Mouse (Mus musculus): Measurements from ENCODE around the gene Rubcn.
A peak's percentile ranks its signal among the peaks of the same experiment; 100 is the strongest.

The Rubcn gene

DNA sequence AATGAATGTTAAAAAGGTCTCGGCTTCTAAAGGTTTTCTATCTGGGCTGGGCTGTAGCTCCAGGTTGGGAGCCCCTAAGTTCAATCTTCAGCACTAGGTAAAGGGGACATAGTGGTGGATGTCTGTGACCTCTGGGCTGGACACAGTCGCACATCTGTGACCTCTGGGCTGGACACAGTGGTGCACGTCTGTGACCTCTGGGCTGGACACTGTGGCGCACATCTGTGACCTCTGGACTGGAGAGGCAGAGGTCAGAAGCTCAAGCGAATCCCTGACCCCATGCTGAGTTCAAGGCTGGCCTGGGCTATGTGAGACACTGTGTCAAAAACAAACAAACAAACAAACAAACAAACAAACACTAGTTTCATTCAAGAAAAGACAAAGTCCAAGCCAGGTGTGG lies 7.3 kb downstream of the Rubcn start:
- DNase-seq (ENCODE audit: extremely low spot score), result no peak

DNA sequence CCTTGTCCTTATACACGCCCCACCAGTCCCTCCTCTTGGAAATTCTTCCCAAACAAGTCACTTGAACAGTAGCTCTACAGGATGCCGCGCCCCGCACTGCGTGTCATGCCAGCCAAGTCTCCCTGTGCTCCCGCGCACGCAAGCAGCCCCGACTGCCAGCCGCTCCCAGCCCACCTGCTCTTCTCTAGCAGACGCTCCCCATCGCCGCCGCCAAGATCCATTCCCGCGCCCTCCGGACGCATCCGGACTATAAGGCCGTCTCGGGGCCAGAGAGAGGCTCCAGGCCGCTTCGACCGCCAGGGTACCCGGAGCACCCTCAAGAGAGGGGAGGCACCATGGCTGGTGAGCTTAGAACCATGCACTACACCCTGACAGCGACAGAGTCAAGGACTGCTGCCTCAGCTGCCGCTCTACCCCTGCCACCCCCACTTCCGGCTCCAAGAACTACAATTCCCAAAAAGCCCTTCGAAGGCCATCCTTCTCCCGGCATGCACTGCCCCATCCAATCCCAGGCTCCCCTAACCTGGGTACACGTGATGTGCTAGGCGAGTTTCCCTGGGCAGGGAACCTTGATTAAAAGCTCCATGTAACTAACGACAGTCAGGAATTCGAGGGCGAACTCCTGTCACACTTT lies 9.5 kb downstream of the Rubcn start:
- peak; percentile 91 for DNase-seq (ENCODE audit: extremely low spot score)

DNA sequence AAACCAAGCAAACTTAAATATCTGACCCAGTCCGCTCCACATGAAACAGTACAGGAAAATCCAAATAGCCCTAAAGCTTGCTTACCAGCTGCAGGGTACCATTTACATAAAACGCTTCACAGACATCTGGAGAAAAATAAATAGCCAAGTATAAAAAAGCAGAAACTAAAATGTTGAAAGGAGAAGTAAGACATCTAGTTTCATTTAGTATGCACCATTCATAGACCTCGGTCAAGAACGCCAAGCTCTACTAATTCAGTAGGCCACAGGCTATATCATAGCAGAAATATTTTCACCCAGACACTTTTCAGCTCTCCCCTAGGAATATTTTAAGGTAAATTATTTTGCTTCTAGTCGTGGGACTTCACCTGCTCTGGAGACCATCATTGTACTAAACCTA lies 10.9 kb downstream of the Rubcn start:
- DNase-seq (ENCODE audit: extremely low spot score), result no peak

DNA sequence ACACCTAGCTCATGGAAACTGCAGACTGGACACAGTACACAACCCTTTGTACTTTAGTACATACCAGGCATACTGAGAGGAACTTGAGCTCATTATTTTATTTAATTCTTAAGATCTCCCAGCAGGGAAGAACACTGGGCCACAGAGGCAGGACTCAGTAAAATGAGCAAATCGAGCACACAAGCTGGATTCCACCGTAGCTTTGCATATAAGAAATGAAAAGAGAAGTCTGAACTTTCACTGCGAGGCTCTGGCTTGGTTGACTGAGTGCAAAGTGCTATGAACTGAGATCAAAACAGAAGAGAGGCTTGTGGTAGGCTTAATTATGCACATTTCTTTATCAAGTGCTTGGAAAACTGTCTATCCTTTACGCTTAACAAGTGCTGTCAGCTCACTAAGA lies 12.2 kb downstream of the Rubcn start:
- no peak for DNase-seq (ENCODE audit: extremely low spot score)

DNA sequence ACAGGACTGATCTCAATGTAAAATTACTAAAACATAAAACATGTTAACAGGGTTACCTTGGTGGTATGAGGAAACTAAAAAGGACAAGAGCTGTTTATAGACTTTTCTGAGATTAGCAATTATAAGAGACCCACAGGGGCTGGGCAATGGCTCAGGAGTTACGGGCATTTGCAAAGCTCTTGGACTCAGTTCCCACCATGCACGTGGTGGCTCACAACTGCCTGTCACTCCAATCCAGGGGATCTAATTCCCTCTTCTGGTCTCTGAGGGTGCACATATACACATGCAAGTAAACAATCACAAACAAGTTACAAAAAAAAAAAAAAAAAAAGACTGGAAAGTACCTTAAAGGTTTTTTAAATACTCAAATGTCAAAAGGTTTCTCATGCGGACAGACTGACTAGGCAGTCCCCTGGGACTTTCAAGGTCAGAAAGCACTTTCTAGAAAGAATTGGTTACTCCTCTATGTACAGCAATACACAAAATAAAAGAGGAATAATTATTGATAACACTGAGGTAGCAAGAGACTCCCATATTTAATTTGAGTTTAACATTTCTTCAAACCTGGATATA lies 15.7 kb downstream of the Rubcn start:
- no peak for DNase-seq (ENCODE audit: extremely low spot score)

DNA sequence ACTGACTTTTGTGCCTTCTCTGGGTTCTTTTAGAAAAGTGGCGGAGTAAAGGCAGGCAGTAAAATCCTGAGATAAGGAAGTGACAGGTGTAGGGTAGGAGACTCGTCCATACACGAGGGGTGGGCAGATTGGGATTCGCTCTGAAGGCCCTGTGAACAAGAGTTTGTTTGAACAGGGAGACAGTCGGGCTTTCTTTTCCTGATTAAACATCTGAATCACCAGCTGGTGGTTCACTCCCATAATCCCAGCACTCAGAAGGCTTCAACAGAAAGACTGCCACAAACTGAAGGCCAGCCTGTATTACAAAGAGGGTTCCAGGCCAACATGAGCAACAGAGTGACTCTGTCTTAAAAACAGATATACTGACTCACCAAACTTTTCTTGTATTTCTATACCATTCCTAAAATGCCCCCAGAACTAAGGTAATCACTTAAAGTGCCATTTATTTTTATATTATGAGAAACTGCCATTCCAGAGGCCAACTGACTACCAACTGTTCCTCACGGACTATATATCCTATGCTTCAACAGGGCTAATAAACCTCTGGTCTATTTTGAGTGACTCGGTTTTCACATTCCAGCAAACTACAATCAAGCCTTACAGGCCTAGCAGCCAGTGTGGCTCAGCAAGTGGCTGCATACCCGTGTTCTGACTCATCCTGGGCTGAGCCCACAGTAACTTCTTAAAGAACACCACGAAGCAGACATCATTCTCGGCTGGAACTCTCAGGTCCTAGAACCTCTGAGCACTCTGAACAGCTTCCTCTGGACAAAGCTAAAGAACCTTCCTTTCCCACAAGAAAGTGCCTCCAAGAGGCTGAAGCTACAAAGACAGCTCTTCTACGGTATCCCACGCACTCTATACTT lies 18.6 kb downstream of the Rubcn start:
- DNase-seq (ENCODE audit: extremely low spot score), result no peak

DNA sequence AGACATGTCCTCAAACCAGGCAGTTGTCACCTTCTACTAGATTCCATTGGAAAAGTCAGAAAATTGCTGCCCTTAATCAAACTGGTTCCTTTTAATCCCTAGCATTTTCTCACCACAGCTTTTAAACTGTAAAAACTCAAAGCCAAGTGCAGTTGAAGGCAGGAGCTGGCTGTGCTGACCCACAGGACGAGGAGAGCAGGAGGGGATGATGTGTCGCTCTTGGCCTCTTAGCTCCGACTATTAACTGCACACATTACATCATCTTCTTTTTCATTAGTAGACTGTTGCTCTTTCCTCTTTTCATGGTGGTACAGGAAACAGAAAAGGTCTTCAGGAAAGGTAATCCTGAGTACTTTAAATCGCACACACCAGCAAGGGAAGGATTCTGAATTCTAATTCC lies 19.2 kb downstream of the Rubcn start:
- no peak for DNase-seq (ENCODE audit: extremely low spot score)

DNA sequence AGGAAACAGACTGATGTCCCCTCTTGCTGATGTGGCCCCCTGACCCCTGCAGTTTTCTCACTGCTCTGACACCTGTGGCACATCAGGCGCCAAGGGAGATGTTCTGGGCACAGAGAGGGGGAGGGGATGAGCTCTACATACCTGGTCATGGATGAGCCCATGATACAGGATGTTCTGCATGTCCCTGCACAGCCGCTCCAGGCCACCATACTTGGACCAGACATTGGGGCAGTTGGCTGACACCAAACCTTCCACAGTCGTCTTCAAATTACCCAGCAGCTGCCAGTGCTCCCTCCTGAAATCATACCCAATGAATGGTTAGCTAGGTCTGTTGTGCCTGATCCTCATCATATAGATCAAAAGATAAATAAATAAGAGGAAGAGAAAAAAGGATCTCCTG lies 20.8 kb downstream of the Rubcn start:
- DNase-seq (ENCODE audit: extremely low spot score), result no peak

DNA sequence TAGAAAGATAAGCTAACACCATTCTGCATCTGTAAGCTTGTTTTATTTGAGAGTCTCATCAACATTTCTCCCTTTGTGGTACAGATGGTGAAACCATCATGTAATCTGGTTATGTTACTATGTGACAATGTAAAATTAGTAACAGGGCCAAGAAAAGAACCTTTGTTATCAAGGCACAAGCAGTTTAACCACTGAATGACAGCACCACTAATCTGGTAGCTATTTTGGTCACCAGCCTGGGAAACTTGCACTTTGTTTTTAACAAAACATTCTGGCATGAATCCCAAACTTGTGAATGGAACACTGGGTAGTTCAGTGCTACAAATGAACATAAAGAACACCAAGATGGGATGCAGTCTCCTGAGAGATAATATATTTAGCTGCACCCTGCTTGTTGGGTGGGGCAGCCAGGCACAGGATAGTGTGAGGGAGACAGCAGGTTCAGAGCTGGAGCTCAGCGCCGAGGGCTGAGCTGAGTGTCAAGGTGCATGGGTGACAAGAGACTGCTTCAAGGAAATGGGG lies 23.5 kb downstream of the Rubcn start:
- no peak for DNase-seq (ENCODE audit: extremely low spot score)

DNA sequence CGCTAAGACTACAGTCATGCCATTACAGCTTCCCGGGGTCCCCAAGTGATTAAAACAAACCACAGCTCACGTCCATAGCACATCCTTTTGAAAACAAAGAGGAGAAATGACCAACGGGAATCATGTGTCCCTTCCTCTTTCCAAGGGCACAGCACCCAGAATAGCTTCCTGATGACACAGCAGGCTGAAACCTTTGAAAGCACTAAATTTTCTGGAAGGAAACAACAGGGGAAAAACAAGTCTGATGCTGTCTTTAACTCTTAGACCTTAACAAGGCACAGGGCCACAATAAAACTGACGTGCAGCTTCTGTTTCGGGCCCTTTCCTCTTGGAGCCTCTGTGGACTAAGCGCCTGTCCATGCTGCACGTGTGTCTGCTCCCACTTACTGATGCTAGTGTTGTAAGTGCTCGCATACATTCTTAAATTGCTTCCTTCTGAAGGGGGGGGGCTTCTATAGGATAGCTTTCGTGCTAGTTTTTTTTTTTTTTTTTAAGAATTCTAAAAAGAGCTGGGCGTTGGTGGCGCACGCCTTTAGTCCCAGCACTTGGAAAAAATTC lies 24.0 kb downstream of the Rubcn start:
- DNase-seq (ENCODE audit: extremely low spot score), result no peak

DNA sequence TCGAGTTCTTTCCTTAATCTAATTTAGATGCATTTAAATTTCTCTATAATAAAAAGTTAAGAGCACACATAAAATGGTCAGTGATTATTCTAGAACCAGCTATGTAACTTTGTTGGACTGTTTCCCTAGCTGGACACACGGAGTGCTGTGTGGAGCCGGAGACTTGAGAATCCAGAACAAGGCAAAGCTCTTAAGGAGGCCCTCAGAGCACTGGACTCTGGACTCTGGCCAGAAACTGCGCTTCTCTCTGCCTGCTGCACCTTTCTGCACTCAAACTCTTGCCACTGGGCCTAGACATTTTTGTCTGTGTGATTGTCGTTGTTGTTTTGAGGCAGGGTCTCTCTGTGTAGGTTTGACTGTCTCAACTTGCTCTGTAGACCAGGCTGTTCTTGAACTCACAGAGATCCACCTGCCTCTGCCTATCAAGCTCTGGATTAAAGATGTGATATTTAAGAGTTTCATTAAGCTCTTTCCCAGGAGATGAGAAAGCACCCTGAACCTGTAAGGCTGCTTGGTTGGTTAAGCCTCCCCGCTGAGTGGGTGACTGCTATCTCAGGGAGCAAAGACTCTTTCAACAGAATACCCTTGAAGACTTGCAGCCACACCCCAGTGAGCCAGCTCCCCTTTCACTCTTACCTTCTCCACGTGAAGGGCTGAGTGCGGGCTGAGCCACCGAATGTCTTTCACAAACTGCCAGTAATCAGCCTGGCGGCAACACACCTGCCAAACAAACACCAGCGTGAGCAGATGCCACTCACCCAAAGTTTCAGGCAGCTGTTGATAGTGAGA lies 28.3 kb downstream of the Rubcn start:
- no peak for DNase-seq (ENCODE audit: extremely low spot score)

DNA sequence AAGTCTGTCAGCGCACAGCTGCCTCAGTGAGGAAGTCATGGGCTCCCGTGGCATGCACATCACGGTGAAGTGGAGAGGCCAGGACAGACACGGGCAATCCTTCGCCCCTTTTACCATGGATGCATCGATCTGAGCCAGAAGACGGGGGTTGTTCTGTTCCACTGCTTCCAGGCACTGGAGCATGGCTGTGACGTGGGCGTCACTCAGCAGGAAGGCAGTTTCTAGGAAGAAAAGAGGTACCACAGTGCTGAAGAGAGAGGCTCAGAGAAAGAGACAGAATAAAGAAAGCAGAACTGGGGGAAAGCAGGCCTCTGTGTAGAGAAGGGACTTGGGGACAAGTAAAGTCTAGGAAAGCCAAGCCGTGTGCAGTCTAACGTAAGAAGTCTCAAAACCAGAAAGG lies 30.5 kb downstream of the Rubcn start:
- no peak for DNase-seq (ENCODE audit: extremely low spot score)

DNA sequence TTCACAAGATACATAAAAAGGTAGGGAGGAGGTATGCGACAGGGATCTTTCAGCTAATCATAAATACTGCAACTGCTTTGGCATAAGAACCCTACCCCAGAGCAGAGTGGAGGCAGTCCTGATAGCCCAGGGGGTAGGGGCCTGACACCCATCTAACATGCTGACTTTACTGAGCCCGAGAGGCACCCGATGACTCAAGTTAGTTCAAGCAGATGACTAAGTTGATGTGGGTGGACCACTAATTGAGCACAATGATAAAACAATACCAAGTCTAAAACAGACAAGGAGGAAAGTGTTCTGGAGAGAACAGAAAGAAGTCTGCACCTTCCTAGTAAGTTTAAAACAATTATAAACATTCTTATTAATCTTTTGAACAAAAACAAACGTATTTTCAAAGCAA lies 46.1 kb downstream of the Rubcn start:
- DNase-seq (ENCODE audit: extremely low spot score), result no peak

DNA sequence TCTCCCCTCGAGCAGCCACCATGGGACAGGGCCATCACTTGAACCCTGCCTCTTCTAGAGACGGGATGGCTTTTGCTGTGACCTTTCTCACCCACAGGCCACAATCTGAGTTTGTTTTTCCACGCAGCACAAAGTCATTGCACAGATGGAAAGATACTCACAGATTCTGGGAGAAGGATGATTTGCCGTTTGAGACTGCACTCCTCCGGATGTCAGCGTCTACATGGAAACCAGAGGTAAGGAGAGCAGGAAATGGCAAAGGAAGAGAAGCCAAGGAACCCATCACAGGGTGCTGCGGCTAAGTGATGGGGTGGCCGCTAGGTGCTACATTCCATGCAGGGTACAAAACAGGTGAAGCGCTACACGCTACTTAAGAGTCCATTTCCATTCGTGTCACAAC lies 48.5 kb downstream of the Rubcn start:
- DNase-seq (ENCODE audit: extremely low spot score), result no peak

DNA sequence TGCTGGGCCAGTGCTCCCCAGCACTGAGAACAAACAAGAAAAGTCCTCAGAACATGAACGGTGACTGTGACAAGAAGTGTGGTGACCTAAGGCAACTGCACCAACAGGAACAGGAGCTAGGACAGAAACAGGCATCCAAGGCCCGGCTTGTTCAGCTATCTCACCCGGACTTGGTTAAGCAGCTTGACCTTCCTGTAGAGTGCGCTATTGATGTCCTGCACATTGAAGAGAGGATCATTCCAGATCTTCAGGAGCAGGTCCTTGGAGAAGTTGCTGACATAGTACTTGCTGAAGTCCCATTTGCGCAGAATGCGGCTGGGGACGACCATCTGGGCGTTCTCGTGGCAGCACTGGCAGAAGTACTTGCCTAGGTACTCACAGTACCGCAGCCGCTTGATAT lies 51.0 kb downstream of the Rubcn start:
- no peak for DNase-seq (ENCODE audit: extremely low spot score)

DNA sequence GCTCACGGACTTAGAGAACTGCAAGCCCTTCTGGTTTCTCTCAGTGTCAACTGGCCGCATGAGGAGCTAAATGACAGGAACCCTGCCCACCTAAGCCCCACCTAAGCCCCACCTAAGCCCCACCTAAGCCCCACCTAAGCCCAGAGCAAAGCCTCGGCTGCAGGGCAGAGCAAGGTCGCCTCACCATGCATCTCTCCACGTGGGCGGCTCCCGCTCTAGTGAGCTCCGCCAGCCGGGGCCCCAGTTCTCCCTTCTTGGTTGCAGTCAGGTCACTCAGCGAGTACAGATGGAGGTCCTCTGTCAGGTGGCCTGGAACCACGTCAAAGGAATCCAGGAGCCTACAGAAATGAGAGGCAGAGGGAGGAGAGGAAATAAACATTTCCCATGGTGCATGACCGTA lies 52.2 kb downstream of the Rubcn start:
- no peak for DNase-seq (ENCODE audit: extremely low spot score)

DNA sequence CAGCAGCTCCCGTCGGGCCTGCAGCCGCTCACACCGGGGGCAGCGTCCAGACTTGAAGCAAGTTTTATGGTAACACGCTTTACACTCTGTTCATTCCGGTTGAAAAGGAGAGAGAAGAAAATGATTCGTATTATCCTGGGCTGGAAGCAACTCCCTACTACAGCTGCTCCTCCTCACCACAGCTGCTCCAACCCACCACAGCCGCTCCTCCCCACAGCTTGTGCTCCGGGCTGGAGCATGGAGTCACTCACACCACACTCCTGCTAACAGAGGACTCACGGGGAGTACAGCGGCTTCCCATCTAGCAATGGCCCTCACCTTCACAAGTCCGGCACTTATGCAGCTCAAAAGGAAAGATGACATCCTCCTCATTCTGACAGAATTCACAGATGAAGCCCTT lies 53.5 kb downstream of the Rubcn start:
- DNase-seq (ENCODE audit: extremely low spot score), result no peak

DNA sequence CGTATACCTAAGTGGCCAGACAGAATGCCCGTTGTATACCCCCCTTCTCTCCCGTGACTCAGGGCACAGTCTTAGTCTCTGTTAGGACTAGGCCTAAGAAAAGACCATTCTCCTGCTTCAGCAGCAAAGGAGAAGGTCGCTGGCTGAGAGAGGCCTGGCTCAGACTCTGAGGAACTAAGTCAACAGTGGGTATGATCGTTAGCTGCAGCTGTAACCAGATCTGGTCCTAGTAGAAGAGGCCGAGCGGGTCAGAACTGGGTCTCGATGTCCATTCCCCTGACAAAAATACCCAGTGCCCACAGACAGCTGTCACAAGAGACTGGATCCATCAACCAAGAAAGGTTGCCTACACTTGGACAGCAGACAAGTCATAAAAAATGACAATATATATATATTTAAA lies 54.1 kb downstream of the Rubcn start:
- no peak for DNase-seq (ENCODE audit: extremely low spot score)

DNA sequence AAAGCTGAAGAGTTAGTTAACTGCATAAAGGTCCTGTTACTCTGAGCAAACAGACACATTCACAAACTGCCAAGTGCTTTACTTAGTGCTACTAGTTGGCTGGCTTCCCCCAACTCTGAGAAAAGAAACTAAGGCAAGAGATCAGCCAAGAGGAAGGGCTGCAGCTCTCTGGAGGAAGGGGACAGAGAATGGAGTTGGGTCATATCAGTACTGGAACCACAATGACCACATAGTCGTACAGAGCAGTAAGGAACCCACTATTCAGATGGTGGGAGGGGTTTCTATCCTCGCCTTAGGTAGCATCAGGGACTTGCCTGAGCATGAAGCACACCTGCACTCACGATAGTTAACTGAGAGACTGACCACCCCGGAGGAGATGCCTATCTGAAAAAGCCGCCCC lies 54.7 kb downstream of the Rubcn start:
- DNase-seq (ENCODE audit: extremely low spot score), result no peak

DNA sequence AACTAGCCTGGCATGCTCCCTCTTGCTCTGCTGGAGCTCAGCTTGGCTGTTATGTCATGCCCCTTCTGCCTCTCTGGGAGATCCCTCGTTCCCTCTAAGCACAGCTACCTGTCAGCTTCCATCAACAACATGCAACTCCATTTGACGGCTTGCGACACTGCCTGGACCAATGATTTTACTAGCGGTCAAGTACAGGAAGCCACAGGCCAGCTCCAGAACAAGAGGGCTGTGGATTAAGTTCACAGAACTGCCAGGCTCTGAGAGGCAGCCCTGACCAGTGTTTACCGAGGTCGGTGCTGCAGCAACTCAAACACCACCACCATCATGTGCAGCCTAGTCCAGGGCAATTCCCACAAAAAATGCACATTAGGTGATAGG lies 55.1 kb downstream of the Rubcn start:
- no peak for DNase-seq (ENCODE audit: extremely low spot score)

DNA sequence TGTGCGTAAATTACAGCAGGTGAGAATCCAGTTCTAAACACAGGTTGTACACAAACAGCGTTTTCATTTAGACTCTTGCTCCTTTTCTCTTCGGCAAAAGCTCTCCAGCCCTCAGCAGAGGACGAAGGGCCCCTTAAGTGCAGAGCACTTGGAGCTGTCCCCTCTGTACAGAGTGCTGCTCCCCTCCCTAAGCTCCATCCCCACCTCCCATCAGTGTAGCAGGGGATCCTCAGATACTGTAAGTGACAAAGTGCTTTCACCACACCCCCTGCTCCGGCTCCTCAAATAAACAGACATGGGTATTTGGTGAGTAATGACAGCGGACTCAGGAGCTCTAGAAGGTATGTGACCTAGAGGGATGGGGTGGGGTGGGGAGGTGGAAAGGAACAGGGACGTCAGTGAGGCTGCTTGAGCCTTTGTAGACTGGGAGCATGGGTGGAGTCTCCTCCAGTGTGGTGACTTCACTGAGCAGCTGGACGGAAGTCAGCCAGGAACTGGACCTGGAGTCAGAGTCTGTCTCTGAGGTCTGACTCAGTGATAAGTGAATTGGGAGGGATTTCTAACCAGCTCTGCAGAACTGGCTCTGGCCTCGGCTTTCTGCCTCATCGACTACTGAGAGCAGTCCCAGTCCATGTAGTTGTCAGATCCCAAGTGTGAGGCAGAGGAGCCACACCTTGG lies 55.7 kb downstream of the Rubcn start:
- no peak for DNase-seq (ENCODE audit: extremely low spot score)

All from embryo, embryonic 9.5 days (tissue).